Mouse (Mus musculus) urinary bladder, postnatal 25 days (tissue): ENCODE results near the gene Ccl5.
A peak's percentile ranks its signal among the peaks of the same experiment; 100 is the strongest.

ENCODE experiments used
- DNase-seq: peaks from one replicate; pipeline ENCODE4 v3.0.0; 2022; ENCODE audit warnings: low spot score

Gene Ccl5

DNA sequence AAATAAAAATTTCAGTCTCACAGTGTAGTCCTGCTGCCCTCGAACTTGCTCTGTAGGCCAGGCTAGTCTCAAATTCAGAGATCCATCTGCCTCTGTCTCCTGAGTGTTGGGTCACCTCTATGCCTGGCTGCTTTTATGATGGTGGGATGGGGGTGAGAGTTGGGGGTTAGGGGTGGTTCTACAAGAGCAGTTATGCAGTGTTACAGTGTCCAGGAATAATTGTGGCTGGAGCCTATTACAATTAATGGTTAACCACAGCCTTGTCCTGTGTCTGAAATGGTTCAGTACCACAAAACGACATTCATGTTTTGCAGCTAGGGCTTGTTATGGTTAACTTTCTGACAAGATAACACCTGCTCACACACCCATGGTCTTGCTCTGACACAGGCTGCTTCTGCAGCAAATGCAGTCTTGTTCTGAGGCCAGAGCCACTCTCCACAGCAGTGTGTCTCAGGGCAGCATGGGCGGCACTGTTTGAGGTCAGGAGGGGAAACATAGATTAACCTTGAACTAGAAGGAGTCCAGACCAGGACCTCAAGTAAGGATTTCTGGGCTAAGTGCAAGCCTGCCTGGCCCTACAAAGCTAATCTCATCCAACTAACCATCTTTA, 8.5 kb upstream of the Ccl5 start:
- DNase-seq, result no peak

- DNase-seq, result no peak
These were observed 6.5 kb upstream of the Ccl5 start for GRCm38 (mm10) chr11:83536831-83537230.

DNA sequence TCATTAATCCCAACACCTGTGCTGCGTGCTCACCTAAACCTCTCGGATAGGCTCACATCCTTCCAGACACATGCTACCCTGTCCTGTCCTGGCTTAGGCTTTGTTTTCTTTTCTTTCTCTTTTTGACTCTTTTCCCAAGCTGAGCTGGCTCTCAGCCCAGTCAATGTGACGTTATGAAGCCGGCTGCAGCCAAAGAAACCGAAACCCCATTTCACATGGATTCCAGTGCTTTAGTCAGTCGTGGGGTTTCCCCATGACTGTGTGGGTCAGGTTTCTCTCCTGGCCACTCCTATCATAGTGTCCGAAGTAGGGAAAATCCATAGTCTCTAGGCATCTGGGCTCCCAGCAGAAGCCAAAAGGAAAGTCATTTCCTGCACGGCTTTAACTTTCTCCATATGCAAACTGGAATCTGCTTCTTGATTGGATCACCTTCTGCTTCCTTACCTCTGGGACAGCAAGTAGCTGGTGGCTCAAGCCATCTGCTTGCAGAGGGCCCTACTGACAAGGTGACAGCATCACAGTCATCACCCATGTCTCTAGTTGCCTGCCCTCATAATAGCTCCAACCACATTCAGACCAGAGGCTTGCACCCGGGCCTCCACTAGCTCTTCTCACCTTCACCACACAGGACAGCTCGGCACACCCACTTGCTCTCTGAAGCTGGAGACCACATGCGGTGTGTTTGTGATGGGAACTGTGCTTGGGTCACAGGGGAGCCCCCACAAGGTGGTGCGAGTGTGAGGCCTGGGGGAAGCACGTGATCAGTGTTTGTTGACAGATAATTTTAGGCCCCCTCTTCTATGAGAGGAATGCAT, 4.5 kb upstream of the Ccl5 start:
- peak; percentile 43 for DNase-seq

DNA sequence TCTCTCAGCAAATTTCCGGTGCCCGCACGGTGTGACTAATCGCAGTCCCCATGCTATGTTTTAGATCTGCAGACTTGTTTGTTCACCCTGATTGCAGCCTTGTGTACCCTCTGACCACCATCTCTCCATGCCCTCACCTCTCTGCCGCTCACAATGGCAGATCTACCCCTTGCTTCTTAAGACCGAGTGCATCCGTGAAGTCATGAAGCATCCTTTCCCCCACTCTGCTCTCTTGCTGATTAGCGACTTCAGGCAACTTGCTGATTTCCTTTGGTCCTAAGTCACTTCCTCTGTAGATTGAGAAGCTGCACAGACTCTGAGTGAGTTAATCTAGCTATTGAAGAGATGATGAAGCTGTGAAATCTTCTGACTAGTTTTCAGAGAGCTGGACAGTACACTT, 3.8 kb upstream of the Ccl5 start:
- no peak for DNase-seq

DNA sequence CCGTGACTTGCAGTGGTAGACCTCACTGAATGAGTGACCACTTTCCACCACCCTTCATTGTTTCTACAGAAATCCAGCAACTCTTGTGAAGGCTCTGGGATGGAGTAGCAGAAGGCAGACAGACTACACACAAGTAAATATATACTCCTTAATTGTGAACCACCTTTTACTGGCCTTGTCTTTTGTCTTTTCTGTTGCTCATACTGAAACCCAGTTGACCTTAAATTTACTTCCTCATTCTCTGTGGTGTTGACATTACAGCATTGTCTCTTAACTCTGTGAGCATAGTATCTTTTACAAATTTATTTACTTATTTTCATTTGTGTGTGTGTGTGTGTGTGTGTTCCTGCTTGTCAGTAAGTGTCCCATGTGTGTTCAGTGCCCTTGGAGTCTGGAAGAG, 2.9 kb upstream of the Ccl5 start:
- DNase-seq, result no peak

- DNase-seq, result no peak
These were observed 1.3 kb downstream of the Ccl5 start for GRCm38 (mm10) chr11:83529024-83529423.

- DNase-seq, result no peak
These were observed 8.2 kb downstream of the Ccl5 start, which contains the start of gene Heatr9 for GRCm38 (mm10) chr11:83522075-83522474. Heatr9 (minus strand) TSS chr11:83522175.

GRCm38 (mm10) chr11:83518371-83518770, 11.9 kb downstream of the Ccl5 start:
- no peak for DNase-seq

GRCm38 (mm10) chr11:83517153-83517552, 13.2 kb downstream of the Ccl5 start:
- DNase-seq, result no peak

GRCm38 (mm10) chr11:83509521-83509920, 20.8 kb downstream of the Ccl5 start:
- DNase-seq, result no peak

DNA sequence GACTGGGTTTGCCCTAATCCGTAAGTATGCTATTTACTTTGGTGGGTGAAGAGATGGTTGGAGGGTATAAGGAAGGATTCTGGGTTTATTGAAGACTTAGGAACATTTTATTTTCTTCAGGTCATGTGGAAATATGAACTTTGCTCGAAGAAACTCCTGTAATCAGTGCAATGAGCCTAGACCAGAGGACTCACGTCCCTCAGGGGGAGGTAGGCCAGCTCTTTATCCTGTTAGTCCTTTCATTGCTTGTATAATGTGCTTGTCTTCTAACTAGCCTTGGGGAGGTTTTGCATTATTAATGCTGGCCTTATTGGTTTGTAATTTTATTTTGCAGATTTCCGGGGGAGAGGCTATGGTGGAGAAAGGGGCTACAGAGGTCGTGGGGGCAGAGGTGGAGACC, 26.0 kb downstream of the Ccl5 start:
- DNase-seq, result no peak

- no peak for DNase-seq
These were observed 34.7 kb downstream of the Ccl5 start for GRCm38 (mm10) chr11:83495571-83495970.

DNA sequence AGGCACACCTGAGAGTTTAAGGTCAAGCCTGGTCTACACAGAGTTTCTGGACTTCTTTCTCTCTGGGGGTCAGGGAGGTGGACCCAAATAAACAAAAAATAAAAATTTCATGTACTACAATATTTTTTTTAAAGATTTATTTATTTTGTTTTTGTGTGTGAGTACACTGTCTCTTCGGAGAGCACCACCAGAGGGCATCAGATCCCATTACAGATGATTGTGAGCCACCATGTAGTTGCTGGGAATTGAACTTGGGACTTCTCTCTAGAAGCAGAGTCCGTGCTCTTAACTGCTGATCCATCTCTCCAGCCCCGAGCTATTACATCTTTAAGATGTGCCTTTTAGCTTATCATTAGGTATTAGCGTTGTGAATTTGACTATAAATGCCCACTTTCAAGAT, 38.8 kb downstream of the Ccl5 start:
- no peak for DNase-seq
